ENCODE assay signal across 8 mouse cellular contexts in the genomic region with DNA sequence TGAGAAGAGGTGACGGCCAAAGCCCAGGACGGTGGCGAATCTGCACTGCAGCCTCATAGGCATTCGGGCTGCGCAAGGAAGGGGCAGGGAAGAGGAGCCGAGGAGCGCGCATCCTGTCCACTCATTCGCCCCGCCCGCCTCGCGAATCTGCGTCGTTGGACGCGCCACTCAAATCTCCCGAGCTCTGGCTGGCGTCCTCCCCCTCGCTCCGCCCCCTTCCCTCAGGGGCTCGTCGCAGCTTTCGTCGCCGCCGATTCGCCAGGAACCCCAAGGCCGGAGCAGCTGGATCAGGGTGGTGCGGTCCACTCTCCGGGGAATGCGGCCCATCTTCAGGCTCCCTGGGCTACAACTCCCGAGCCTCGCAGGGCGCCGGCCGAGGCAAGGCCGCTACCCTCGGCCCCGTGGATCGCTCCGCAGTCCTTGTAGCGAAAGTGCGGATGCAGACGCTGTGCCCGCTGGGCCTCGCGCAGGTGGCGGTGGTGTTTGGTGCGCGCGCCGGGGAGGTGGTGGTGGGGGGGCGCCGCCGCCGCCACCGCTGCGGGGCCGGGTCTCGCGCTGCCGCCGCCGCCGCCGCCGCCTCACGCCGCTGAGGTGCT. TPM values are rescaled to one million over a fixed set of nuclear protein-coding genes. Genes with fewer than 3 reads are reported as not detected.
DNase-seq lines count a peak whose midpoint lies in the region; ATAC-seq lines count a peak whose summit lies in the region.

No protein-coding gene starts in this region.

- peak overlapping the region; percentile 93 for H3K4me3 ChIP-seq in hindbrain, embryonic 11.5 days (ENCODE audit: low read depth, low read length)

- peaks cover 5% of the 10 kb centered on the region; the same call in 1 of the 2 replicates for H3K4me1 ChIP-seq in hindbrain, embryonic 11.5 days (replicated peaks; ENCODE audit: control insufficient read depth, insufficient read depth, low read length)

- H3K27ac ChIP-seq in hindbrain, embryonic 11.5 days (ENCODE audit: low read depth, low read length), result peak overlapping the region; percentile 95

- WGBS in hindbrain, embryonic 11.5 days, result under 1% methylated on average over 60 of the region's 70 CpGs

- peak; percentile 90 for DNase-seq in MEL-GATA-1-ER (ENCODE audit: extremely low read depth, low read depth)
- peak; percentile 98 for DNase-seq in cerebellum, adult 8-10 months
- DNase-seq in hindbrain, embryonic 11.5 days (ENCODE audit: low spot score), result peak; percentile 96
- DNase-seq in layer of hippocampus, postnatal 10 days (ENCODE audit: low spot score in 2 of 2), result peak; percentile 95 to 97
- DNase-seq in lung, postnatal 10 days, result peak; percentile 99
- DNase-seq in ovary, postnatal 36 days (ENCODE audit: low spot score), result peak; percentile 96
- DNase-seq in thymus, postnatal 25 days, result peak; percentile 95

- peak overlapping the region; percentile 90 for H3K9ac ChIP-seq in hindbrain, embryonic 11.5 days (ENCODE audit: low read depth, low read length)

- no peaks in the 10 kb centered on the region for H3K9me3 ChIP-seq in hindbrain, embryonic 11.5 days (ENCODE audit: control insufficient read depth, low read length)

- ATAC-seq in frontal cortex, adult (ENCODE audit: low TSS enrichment), result peak; percentile 83
- peak; percentile 92 for ATAC-seq in hindbrain, embryonic 11.5 days (ENCODE audit: low FRiP score)

- H3K27me3 ChIP-seq in hindbrain, embryonic 11.5 days (ENCODE audit: control insufficient read depth, insufficient read depth, low read length), result no peaks in the 10 kb centered on the region

- H3K36me3 ChIP-seq in hindbrain, embryonic 11.5 days (ENCODE audit: control insufficient read depth, insufficient read depth, low read length), result peaks cover 5% of the 10 kb centered on the region; the same call in 1 of the 2 replicates

- peak overlapping the region; percentile 80 for H3K4me2 ChIP-seq in hindbrain, embryonic 11.5 days (replicated peaks; ENCODE audit: low read depth, low read length)

RNA-seq across cellular contexts. Expression of gene Setd1a, which starts 0.5 kb away (rescaled TPM):
- 21.3 and 22.4 TPM in 2 replicates for polyA plus RNA-seq in hindbrain, embryonic 11.5 days (2014; fragmentation: Nextera tagmentation; extraction: Ambion mirVana)
- 10 to 100 TPM; 35.5 to 40.3 TPM for total RNA-seq in layer of hippocampus, postnatal 10 days (2021)

RNA-seq across cellular contexts. Expression of gene Orai3, which starts 7.4 kb away (rescaled TPM):
- polyA plus RNA-seq in hindbrain, embryonic 11.5 days (2014; fragmentation: Nextera tagmentation; extraction: Ambion mirVana), result 6.7 and 8.5 TPM in 2 replicates
- 10 to 100 TPM; 18.5 to 19.1 TPM for total RNA-seq in layer of hippocampus, postnatal 10 days (2021)

RNA-seq across cellular contexts. Expression of gene Gm49388, which starts 8.4 kb away (rescaled TPM):
- polyA plus RNA-seq in hindbrain, embryonic 11.5 days (2014; fragmentation: Nextera tagmentation; extraction: Ambion mirVana), result not detected in 2 replicates
- 1 to 10 TPM; 2.9 to 4.6 TPM for total RNA-seq in layer of hippocampus, postnatal 10 days (2021)

RNA-seq across cellular contexts. Expression of gene Hsd3b7, which starts 23.4 kb away (rescaled TPM):
- polyA plus RNA-seq in hindbrain, embryonic 11.5 days (2014; fragmentation: Nextera tagmentation; extraction: Ambion mirVana), result 7.6 and 7.8 TPM in 2 replicates
- 1 to 10 TPM; 4.8 to 5.1 TPM for total RNA-seq in layer of hippocampus, postnatal 10 days (2021)

RNA-seq across cellular contexts. Expression of gene Fbxl19, which starts 32.6 kb away (rescaled TPM):
- 6.2 and 10.7 TPM in 2 replicates for polyA plus RNA-seq in hindbrain, embryonic 11.5 days (2014; fragmentation: Nextera tagmentation; extraction: Ambion mirVana)
- total RNA-seq in layer of hippocampus, postnatal 10 days (2021), result 10 to 100 TPM; 86.8 to 92.2 TPM

Comparison
In these comparisons a context has a peak if more than half of its experiments do, and no peak if none do; other contexts are left out.
1. Peak in every context shown above with its lines: DNase-seq, ATAC-seq, H3K4me3 ChIP-seq and H3K27ac ChIP-seq.